Mouse (Mus musculus): ENCODE measurements around the gene B4galt5. TPM values are rescaled to one million over a fixed set of nuclear protein-coding genes. Genes with fewer than 3 reads are reported as not detected.

Gene B4galt5
- polyA plus RNA-seq, 1 experiment = 70.0 TPM

DNA sequence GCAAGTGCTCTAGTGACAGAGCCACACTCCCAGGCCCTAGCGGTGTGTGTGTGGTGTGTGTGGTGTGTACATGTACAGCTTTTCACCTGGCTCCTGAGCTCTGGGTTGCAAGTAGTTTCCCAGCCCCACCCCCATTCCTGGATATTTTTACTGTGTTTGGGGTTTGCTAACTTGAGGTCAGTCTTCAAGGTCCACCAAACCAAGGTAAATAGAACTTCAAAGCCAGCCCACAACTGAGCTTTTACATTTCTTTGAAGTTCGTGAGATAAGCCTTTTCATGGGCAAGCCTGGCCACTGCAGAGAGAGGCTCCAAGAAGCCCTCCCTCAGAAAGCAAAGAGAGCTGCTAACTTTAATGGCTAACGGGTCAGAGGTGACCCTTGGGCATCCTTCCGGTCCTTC is 30.0 kb upstream of the B4galt5 start:
- H3K4me2 ChIP-seq (ENCODE audit: low read depth) = no peak overlapping the region
- no peaks in the 10 kb centered on the region for H3K36me3 ChIP-seq (ENCODE audit: control insufficient read depth, insufficient read depth)
- TF ChIP-seq TCF3 (IDR thresholded peaks at IDR 0.05; ENCODE audit: insufficient read length, low read depth) = no peak
- TF ChIP-seq SRF (IDR thresholded peaks at IDR 0.05; ENCODE audit: control insufficient read depth, insufficient read length, low read depth) = no peak
- no peak for TF ChIP-seq REST (IDR thresholded peaks at IDR 0.05; ENCODE audit: insufficient read depth, insufficient read length)
- no peak for TF ChIP-seq MYOG (IDR thresholded peaks at IDR 0.05; ENCODE audit: control insufficient read depth in 1 of 3, insufficient read depth in 1 of 3, insufficient read length in 2 of 3, low read depth in 2 of 3)
- TF ChIP-seq E2F4 (IDR thresholded peaks at IDR 0.05; ENCODE audit: insufficient read depth) = no peak
- no peak for TF ChIP-seq POLR2A (IDR thresholded peaks at IDR 0.05; ENCODE audit: insufficient read length, low read depth)
- no peak for TF ChIP-seq POLR2AphosphoS2 (IDR thresholded peaks at IDR 0.05; ENCODE audit: insufficient read length, low read depth)
- TF ChIP-seq MAX (IDR thresholded peaks at IDR 0.05; ENCODE audit: low read depth) = no peak
- no peak for TF ChIP-seq TCF12 (IDR thresholded peaks at IDR 0.05; ENCODE audit: insufficient read depth, poor library complexity, severe bottlenecking)
- TF ChIP-seq USF1 (IDR thresholded peaks at IDR 0.05; ENCODE audit: low read depth) = no peak
- no peak for TF ChIP-seq CEBPB (IDR thresholded peaks at IDR 0.05; ENCODE audit: insufficient read depth, poor library complexity, severe bottlenecking)
- TF ChIP-seq MYOD1 (IDR thresholded peaks at IDR 0.05; ENCODE audit: control insufficient read depth in 1 of 3, insufficient read length in 2 of 3, low read depth in 2 of 3) = no peak
- no peak overlapping the region for H3ac ChIP-seq (ENCODE audit: control insufficient read depth, insufficient read length)
- H3K79me2 ChIP-seq (ENCODE audit: control insufficient read depth, insufficient read depth) = no peaks in the 10 kb centered on the region
- H3K4me3 ChIP-seq = no peak overlapping the region
- no peaks in the 10 kb centered on the region for H3K27me3 ChIP-seq (ENCODE audit: control insufficient read depth, insufficient read depth, insufficient read length)

- Histone ChIP-seq H3K4me2 (ENCODE audit: low read depth) (no peak overlapping the region), H3K36me3 (ENCODE audit: control insufficient read depth, insufficient read depth) (no peaks in the 10 kb centered on the region), H3K79me2 (ENCODE audit: control insufficient read depth, insufficient read depth) (no peaks in the 10 kb centered on the region), H3K4me3 (no peak overlapping the region), H3K27me3 (ENCODE audit: control insufficient read depth, insufficient read depth, insufficient read length) (no peaks in the 10 kb centered on the region), H3ac (ENCODE audit: control insufficient read depth, insufficient read length) (no peak overlapping the region)
- no peak for TF ChIP-seq MAX (IDR thresholded peaks at IDR 0.05; ENCODE audit: low read depth)
- TF ChIP-seq TCF3 (IDR thresholded peaks at IDR 0.05; ENCODE audit: insufficient read length, low read depth) = no peak
- no peak for TF ChIP-seq USF1 (IDR thresholded peaks at IDR 0.05; ENCODE audit: low read depth)
- TF ChIP-seq POLR2A (IDR thresholded peaks at IDR 0.05; ENCODE audit: insufficient read length, low read depth) = no peak
- no peak for TF ChIP-seq MYOG (IDR thresholded peaks at IDR 0.05; ENCODE audit: control insufficient read depth in 1 of 3, insufficient read depth in 1 of 3, insufficient read length in 2 of 3, low read depth in 2 of 3)
- TF ChIP-seq E2F4 (IDR thresholded peaks at IDR 0.05; ENCODE audit: insufficient read depth) = no peak
- no peak for TF ChIP-seq SRF (IDR thresholded peaks at IDR 0.05; ENCODE audit: control insufficient read depth, insufficient read length, low read depth)
- TF ChIP-seq TCF12 (IDR thresholded peaks at IDR 0.05; ENCODE audit: insufficient read depth, poor library complexity, severe bottlenecking) = no peak
- TF ChIP-seq REST (IDR thresholded peaks at IDR 0.05; ENCODE audit: insufficient read depth, insufficient read length) = no peak
- no peak for TF ChIP-seq POLR2AphosphoS2 (IDR thresholded peaks at IDR 0.05; ENCODE audit: insufficient read length, low read depth)
- no peak for TF ChIP-seq CEBPB (IDR thresholded peaks at IDR 0.05; ENCODE audit: insufficient read depth, poor library complexity, severe bottlenecking)
- no peak for TF ChIP-seq MYOD1 (IDR thresholded peaks at IDR 0.05; ENCODE audit: control insufficient read depth in 1 of 3, insufficient read length in 2 of 3, low read depth in 2 of 3)
Observed at GRCm38 (mm10) chr2:167377697-167378096, 28.7 kb upstream of the B4galt5 start.

GRCm38 (mm10) chr2:167376160-167376564 is 27.2 kb upstream of the B4galt5 start:
- Histone ChIP-seq H3K4me2 (ENCODE audit: low read depth) (peak overlapping the region; percentile 1), H3K4me3 (no peak overlapping the region), H3K36me3 (ENCODE audit: control insufficient read depth, insufficient read depth) (no peaks in the 10 kb centered on the region), H3K27me3 (ENCODE audit: control insufficient read depth, insufficient read depth, insufficient read length) (no peaks in the 10 kb centered on the region), H3K79me2 (ENCODE audit: control insufficient read depth, insufficient read depth) (no peaks in the 10 kb centered on the region), H3ac (ENCODE audit: control insufficient read depth, insufficient read length) (no peak overlapping the region)
- TF ChIP-seq USF1 (IDR thresholded peaks at IDR 0.05; ENCODE audit: low read depth) = peak; percentile 87
- peak in 1 of 3 experiments; percentile 16 for TF ChIP-seq MYOD1 (IDR thresholded peaks at IDR 0.05; ENCODE audit: control insufficient read depth in 1 of 3, insufficient read length in 2 of 3, low read depth in 2 of 3)
- TF ChIP-seq CEBPB (IDR thresholded peaks at IDR 0.05; ENCODE audit: insufficient read depth, poor library complexity, severe bottlenecking) = no peak

DNA sequence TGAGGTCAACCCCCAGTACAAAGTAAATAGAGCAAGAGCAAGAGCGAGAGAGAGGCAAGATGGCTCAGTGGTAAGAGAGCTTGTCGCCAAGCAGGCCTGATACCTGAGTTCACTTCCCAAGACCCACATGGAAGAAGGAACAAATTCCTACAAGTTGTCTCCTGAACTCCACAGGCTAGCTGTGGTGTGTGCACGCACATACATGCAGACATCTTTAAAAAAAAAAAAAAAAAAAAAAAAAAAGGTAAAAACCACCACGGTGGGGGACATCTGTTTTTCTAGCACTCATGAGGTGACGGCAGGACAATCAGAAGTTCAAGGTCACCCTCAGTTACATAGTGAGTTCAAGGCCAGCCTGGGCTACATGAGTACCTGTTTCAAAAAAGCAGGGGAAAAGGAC is 26.7 kb upstream of the B4galt5 start:
- no peaks in the 10 kb centered on the region for H3K79me2 ChIP-seq (ENCODE audit: control insufficient read depth, insufficient read depth)
- no peaks in the 10 kb centered on the region for H3K36me3 ChIP-seq (ENCODE audit: control insufficient read depth, insufficient read depth)
- H3ac ChIP-seq (ENCODE audit: control insufficient read depth, insufficient read length) = no peak overlapping the region
- H3K4me3 ChIP-seq = no peak overlapping the region
- peak overlapping the region; percentile 1 for H3K4me2 ChIP-seq (ENCODE audit: low read depth)
- TF ChIP-seq TCF3 (IDR thresholded peaks at IDR 0.05; ENCODE audit: insufficient read length, low read depth) = no peak
- no peak for TF ChIP-seq POLR2A (IDR thresholded peaks at IDR 0.05; ENCODE audit: insufficient read length, low read depth)
- no peak for TF ChIP-seq E2F4 (IDR thresholded peaks at IDR 0.05; ENCODE audit: insufficient read depth)
- no peak for TF ChIP-seq MYOG (IDR thresholded peaks at IDR 0.05; ENCODE audit: control insufficient read depth in 1 of 3, insufficient read depth in 1 of 3, insufficient read length in 2 of 3, low read depth in 2 of 3)
- no peak for TF ChIP-seq TCF12 (IDR thresholded peaks at IDR 0.05; ENCODE audit: insufficient read depth, poor library complexity, severe bottlenecking)
- TF ChIP-seq SRF (IDR thresholded peaks at IDR 0.05; ENCODE audit: control insufficient read depth, insufficient read length, low read depth) = no peak
- no peak for TF ChIP-seq REST (IDR thresholded peaks at IDR 0.05; ENCODE audit: insufficient read depth, insufficient read length)
- TF ChIP-seq POLR2AphosphoS2 (IDR thresholded peaks at IDR 0.05; ENCODE audit: insufficient read length, low read depth) = no peak
- no peak for TF ChIP-seq MAX (IDR thresholded peaks at IDR 0.05; ENCODE audit: low read depth)
- TF ChIP-seq MYOD1 (IDR thresholded peaks at IDR 0.05; ENCODE audit: control insufficient read depth in 1 of 3, insufficient read length in 2 of 3, low read depth in 2 of 3) = no peak
- no peak for TF ChIP-seq USF1 (IDR thresholded peaks at IDR 0.05; ENCODE audit: low read depth)
- no peak for TF ChIP-seq CEBPB (IDR thresholded peaks at IDR 0.05; ENCODE audit: insufficient read depth, poor library complexity, severe bottlenecking)
- no peaks in the 10 kb centered on the region for H3K27me3 ChIP-seq (ENCODE audit: control insufficient read depth, insufficient read depth, insufficient read length)

- Histone ChIP-seq H3K36me3 (ENCODE audit: control insufficient read depth, insufficient read depth) (no peaks in the 10 kb centered on the region), H3K4me2 (ENCODE audit: low read depth) (no peak overlapping the region), H3K4me3 (no peak overlapping the region), H3K27me3 (ENCODE audit: control insufficient read depth, insufficient read depth, insufficient read length) (no peaks in the 10 kb centered on the region), H3ac (ENCODE audit: control insufficient read depth, insufficient read length) (no peak overlapping the region), H3K79me2 (ENCODE audit: control insufficient read depth, insufficient read depth) (no peaks in the 10 kb centered on the region)
- TF ChIP-seq TCF12 (IDR thresholded peaks at IDR 0.05; ENCODE audit: insufficient read depth, poor library complexity, severe bottlenecking) (no peak), USF1 (IDR thresholded peaks at IDR 0.05; ENCODE audit: low read depth) (no peak), E2F4 (IDR thresholded peaks at IDR 0.05; ENCODE audit: insufficient read depth) (no peak)
Observed at GRCm38 (mm10) chr2:167375135-167375534, 26.2 kb upstream of the B4galt5 start.

Measured in myocyte (in vitro differentiated cells).